Mouse (Mus musculus) brown adipose tissue, adult 24 weeks (tissue): Measurements from ENCODE around the gene Hils1. TPM values are rescaled to one million over a fixed set of nuclear protein-coding genes. Genes with fewer than 3 reads are reported as not detected.
A peak's percentile ranks its signal among the peaks of the same experiment; 100 is the strongest.

Experiments used
- H3K27ac ChIP-seq: fragments of 200-500 bp; replicated peaks from 2 replicates; pipeline ENCODE4 v1.5.1; 2012; ENCODE audit warnings: low read depth, mild to moderate bottlenecking, low read length
- H3K4me1 ChIP-seq: fragments of 200-500 bp; 2 replicates; pipeline ENCODE4 v1.6.1; 2012; ENCODE audit warnings: low read length, mixed read lengths; ENCODE audit not compliant: control insufficient read depth, insufficient read depth, insufficient read length
- H3K4me3 ChIP-seq: fragments of 200-500 bp; 2 replicates; pipeline ENCODE4 v1.5.1; 2012; ENCODE audit warnings: low read depth, mild to moderate bottlenecking, low read length, moderate library complexity; ENCODE audit not compliant: insufficient read depth
- polyA plus RNA-seq: library from polyadenylated mRNA; stranded (reverse); fragments of >200 nt; gene quantifications from 2 replicates; pipeline ENCODE4 v1.2.4, GENCODE M21; 2012; ENCODE audit not compliant: missing spikeins, insufficient read depth, insufficient read length

Gene Hils1
- not detected in 2 replicates for polyA plus RNA-seq

DNA sequence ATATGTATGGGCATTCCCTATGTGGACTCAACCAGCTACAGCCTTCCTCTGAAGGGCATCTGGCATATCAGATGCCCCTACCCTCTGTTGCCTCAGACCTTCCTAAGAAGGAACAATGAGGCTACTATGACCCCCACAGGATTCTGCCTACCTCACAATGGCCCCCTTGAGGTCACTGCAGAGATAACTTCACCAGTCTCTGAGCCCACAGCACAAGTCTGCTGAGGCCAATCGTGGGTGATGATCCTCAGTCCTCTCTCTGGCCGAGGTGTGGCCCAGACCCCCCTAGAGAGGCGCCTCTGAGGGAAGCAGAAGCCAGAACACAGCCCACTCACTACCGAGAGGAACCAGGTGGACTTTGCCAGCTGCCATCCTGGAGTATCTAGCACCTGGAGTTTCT is at the start of gene Hils1:
Gene Hils1, plus strand, starts transcription at position 175 of the 400 bp plus-strand sequence.
- Histone ChIP-seq H3K4me1 (no peaks in the 10 kb centered on the region), H3K4me3 (no peak within 1 kb of the TSS), H3K27ac (no peak within 1 kb of the TSS)

GRCm38 (mm10) chr11:94917717-94918116 is 49.7 kb upstream of the Hils1 start:
- Histone ChIP-seq H3K4me3 (no peak overlapping the region), H3K27ac (no peak overlapping the region), H3K4me1 (peaks cover 13% of the 10 kb centered on the region)

DNA sequence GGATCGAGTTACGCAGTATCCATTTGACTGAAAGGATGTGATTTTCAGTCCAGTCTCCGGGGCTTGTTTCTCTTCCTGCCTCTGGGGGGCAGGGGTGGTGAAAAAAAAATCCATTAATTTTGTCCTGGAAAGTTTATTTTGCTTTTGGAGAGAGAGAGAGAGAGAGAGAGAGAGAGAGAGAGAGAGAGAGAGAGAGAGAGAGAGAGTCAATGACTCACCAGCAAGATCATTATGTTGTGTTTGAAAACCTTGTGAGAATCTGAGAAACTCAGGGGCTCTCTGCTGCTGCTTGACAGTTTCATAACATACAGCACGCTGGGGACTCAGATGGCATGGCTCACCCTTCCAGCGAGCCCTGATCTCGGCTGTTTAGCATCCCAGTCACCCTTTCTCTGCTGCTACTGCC is 46.4 kb upstream of the Hils1 start:
- Histone ChIP-seq H3K4me1 (no peaks in the 10 kb centered on the region; the same call in 1 of the 2 replicates), H3K27ac (no peak overlapping the region)

DNA sequence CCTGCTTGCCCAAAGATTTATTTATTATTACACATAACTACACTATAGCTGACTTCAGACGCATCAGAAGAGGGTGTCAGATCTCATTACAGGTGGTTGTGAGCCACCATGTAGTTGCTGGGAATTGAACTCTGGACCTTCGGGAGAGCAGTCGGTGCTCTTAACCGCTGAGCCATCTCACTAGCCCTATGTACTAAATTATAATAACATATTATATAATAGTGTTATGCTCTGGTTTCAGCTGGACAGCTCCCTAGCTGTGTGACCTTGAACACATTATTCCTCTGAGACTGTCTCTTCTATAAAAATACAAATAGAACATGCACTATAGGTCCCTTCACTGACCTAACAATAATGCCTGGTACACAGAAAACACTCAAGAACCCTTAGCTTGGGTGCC is 42.4 kb upstream of the Hils1 start:
- no peak overlapping the region for H3K4me3 ChIP-seq
- H3K27ac ChIP-seq: no peak overlapping the region
- H3K4me1 ChIP-seq: peaks cover 11% of the 10 kb centered on the region; the same call in 1 of the 2 replicates

More for the DNA sequence above, 46.4 kb upstream of the Hils1 start:
- no peak overlapping the region for H3K4me3 ChIP-seq

GRCm38 (mm10) chr11:94926431-94926830 is 41.0 kb upstream of the Hils1 start:
- Histone ChIP-seq H3K4me3 (no peak overlapping the region), H3K27ac (no peak overlapping the region), H3K4me1 (peaks cover 11% of the 10 kb centered on the region; the same call in 1 of the 2 replicates)

DNA sequence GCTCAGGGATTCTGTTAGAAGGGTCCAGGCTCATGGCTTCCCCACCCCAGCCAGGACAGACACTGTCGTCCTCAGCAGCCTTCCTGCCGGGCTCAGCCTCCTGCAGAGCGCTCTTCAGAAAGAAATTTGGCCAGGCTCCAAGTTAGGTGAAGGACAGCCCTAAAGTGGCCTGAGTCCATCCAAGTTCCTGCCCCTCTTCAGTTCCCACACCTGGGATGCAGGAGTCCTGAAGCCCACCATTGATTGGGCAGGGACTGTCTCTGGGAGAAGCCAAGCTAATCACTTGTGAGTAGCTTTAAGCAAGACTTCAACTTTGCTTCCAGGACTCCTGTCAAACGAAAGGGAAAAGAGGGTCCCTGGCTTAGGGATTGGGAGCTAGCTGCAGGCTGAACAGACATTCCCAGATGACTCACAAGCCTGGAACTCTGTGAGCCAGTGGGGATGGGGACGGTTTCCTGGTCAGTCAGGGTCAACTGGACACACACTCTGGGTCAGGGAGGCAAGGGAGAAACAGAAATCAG is 39.6 kb upstream of the Hils1 start:
- Histone ChIP-seq H3K4me3 (no peak overlapping the region), H3K4me1 (peaks cover 11% of the 10 kb centered on the region; the same call in 1 of the 2 replicates), H3K27ac (no peak overlapping the region)

GRCm38 (mm10) chr11:94928820-94929219 is 38.6 kb upstream of the Hils1 start:
- Histone ChIP-seq H3K4me1 (peaks cover 11% of the 10 kb centered on the region; the same call in 1 of the 2 replicates), H3K4me3 (no peak overlapping the region)

GRCm38 (mm10) chr11:94929599-94929998 is 37.8 kb upstream of the Hils1 start:
- Histone ChIP-seq H3K4me3 (no peak overlapping the region), H3K27ac (no peak overlapping the region), H3K4me1 (peaks cover 11% of the 10 kb centered on the region; the same call in 1 of the 2 replicates)

More at GRCm38 (mm10) chr11:94928820-94929219, 38.6 kb upstream of the Hils1 start:
- no peak overlapping the region for H3K27ac ChIP-seq

- no peak overlapping the region for H3K4me3 ChIP-seq
- no peak overlapping the region for H3K27ac ChIP-seq
- H3K4me1 ChIP-seq: peaks cover 11% of the 10 kb centered on the region; the same call in 1 of the 2 replicates
Measured at GRCm38 (mm10) chr11:94930151-94930550, 37.2 kb upstream of the Hils1 start.

GRCm38 (mm10) chr11:94933584-94933983 is 33.8 kb upstream of the Hils1 start:
- H3K4me1 ChIP-seq: 0 out of 2 replicates have a peak, but pooled peaks cover under 1% of the 10 kb centered on the region
- no peak overlapping the region for H3K4me3 ChIP-seq
- H3K27ac ChIP-seq: no peak overlapping the region

DNA sequence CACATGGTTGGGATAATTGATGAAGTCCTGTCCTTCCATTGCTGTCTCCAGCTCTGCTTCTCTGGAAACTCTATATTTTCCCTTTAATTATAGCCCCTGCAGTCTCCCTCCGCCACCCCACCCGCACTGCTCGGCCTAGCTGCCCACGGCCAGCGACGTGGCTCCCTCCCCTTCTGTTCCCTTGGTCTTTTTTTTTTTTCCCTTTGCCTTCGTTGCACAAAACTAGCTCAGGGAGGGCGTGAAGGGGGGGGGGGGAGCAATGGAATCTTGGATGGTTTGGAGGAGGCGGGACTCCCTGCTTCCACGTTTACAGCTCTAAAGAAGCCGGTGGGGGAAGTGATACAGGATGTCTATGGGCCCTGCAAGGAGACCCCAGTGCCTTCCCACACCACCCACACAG is 32.9 kb upstream of the Hils1 start:
- Histone ChIP-seq H3K4me1 (no peaks in the 10 kb centered on the region), H3K4me3 (no peak overlapping the region), H3K27ac (no peak overlapping the region; the same call in 1 of the 2 replicates)

DNA sequence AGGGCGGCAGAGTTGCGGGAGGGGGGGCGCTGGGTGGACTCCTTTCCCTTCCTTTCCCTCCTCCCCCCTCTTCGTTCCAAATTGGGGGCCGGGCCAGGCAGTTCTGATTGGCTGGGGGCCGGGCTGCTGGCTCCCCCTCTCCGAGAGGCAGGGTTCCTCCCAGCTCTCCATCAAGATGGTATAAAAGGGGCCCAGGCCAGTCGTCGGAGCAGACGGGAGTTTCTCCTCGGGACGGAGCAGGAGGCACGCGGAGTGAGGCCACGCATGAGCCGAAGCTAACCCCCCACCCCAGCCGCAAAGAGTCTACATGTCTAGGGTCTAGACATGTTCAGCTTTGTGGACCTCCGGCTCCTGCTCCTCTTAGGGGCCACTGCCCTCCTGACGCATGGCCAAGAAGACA is 31.3 kb upstream of the Hils1 start, which contains the start of gene Col1a1:
Gene Col1a1, plus strand, starts transcription at position 180 of the 400 bp plus-strand sequence.
- Histone ChIP-seq H3K27ac (peak within 1 kb of the TSS; percentile 36), H3K4me3 (peak within 1 kb of the TSS; percentile 48), H3K4me1 (no peaks in the 10 kb centered on the region)

GRCm38 (mm10) chr11:94936851-94937295 is 30.5 kb upstream of the Hils1 start:
- peak overlapping the region; percentile 48 for H3K4me3 ChIP-seq
- no peaks in the 10 kb centered on the region for H3K4me1 ChIP-seq
- H3K27ac ChIP-seq: no peak overlapping the region

DNA sequence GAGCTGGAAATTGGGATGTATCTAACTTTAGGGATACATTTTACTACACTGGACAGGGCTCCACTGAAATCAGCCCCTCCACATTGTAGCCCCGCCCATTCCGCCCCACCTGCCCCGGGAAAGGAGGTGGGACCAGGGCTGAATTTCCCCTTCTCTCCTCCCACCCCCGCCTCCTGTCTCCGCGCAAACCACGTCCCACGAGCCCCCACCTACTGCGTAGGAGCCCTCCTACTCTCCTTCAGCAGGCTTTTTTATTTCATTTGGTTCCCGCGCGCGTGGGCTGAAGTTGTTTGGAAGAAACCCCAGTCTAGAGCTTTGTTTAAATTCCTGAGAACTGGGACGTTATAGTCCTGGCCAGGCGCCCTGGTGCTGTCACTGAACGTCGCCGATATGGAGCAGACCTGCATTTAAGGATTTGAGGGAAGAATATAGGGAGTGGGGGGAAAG is 30.0 kb upstream of the Hils1 start:
- no peaks in the 10 kb centered on the region for H3K4me1 ChIP-seq
- H3K4me3 ChIP-seq: peak overlapping the region; percentile 21
- no peak overlapping the region for H3K27ac ChIP-seq

DNA sequence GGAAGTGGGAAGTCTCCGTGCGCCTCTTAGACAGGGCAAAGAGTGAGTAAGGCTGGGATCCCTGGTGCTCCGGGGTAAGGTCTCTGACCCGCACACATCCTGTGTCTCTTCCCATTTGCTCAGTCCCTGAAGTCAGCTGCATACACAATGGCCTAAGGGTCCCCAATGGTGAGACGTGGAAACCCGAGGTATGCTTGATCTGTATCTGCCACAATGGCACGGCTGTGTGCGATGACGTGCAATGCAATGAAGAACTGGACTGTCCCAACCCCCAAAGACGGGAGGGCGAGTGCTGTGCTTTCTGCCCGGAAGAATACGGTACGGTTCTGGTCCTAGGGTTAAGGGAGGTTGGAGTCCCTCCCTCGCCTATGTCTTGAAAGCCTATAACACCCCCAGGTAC is 29.6 kb upstream of the Hils1 start:
- Histone ChIP-seq H3K27ac (no peak overlapping the region), H3K4me3 (peak overlapping the region; percentile 21), H3K4me1 (no peaks in the 10 kb centered on the region)

GRCm38 (mm10) chr11:94938296-94938695 is 29.1 kb upstream of the Hils1 start:
- H3K27ac ChIP-seq: no peak overlapping the region
- no peaks in the 10 kb centered on the region for H3K4me1 ChIP-seq
- peak overlapping the region; percentile 21; the same call in 1 of the 2 replicates for H3K4me3 ChIP-seq
